Mouse (Mus musculus): ENCODE measurements around the gene Slc18a3. TPM values are rescaled to one million over a fixed set of nuclear protein-coding genes. Genes with fewer than 3 reads are reported as not detected.

Slc18a3 gene
- not detected in 4 replicates for total RNA-seq (2023; ENCODE audit: inconsistent age)

GRCm38 (mm10) chr14:32464601-32465505 is at the start of gene Slc18a3:
Gene Slc18a3, minus strand, starts transcription at chr14:32464850.

GRCm38 (mm10) chr14:32513336-32514032 is 48.8 kb upstream of the Slc18a3 start, which contains the start of gene Ercc6:
Gene Ercc6, plus strand, starts transcription at chr14:32513521.

GRCm38 (mm10) chr14:32465889-32466288 is 1.2 kb upstream of the Slc18a3 start, which contains the start of gene Chat:
Gene Chat, minus strand, starts transcription at chr14:32465989.

Other genes with a start within 250 kb of the Slc18a3 start
- 0.35 to 0.63 TPM in 2 of 4 replicates, not detected in the others for gene Ogdhl, start 142.8 kb downstream of the Slc18a3 start, total RNA-seq (2023; ENCODE audit: inconsistent age)
- not detected in 4 replicates for gene 1700024G13Rik, start 76.5 kb downstream of the Slc18a3 start, total RNA-seq (2023; ENCODE audit: inconsistent age)
- gene Chat, start 1.1 kb upstream of the Slc18a3 start, total RNA-seq (2023; ENCODE audit: inconsistent age) = not detected in 4 replicates
- gene Ercc6, start 48.7 kb upstream of the Slc18a3 start, total RNA-seq (2023; ENCODE audit: inconsistent age) = 47.7 to 58.3 TPM (median 54.8 TPM) in 4 replicates
- gene Prrxl1, start 134.6 kb upstream of the Slc18a3 start, total RNA-seq (2023; ENCODE audit: inconsistent age) = not detected in 4 replicates
- 0.32 to 0.72 TPM (median 0.62 TPM) in 4 replicates for gene 3425401B19Rik, start 220.4 kb upstream of the Slc18a3 start, total RNA-seq (2023; ENCODE audit: inconsistent age)

Measured in B cell, adult (primary cell).